Mouse (Mus musculus) ovary, postnatal 14 days (tissue): ENCODE measurements around the gene Psmd9.

ENCODE experiments used
- DNase-seq: peaks from one replicate; pipeline ENCODE4 v3.0.0; 2022; ENCODE audit warnings: low spot score

The Psmd9 gene

GRCm38 (mm10) chr5:123251834-123252233, 82.6 kb downstream of the Psmd9 start, which contains the start of gene Wdr66:
Wdr66 (plus strand) TSS chr5:123252102.
- peak; percentile 85 for DNase-seq

- no peak for DNase-seq
Measured at GRCm38 (mm10) chr5:123256841-123257755, 87.9 kb downstream of the Psmd9 start.

- DNase-seq = no peak
Measured at GRCm38 (mm10) chr5:123258990-123259389, 89.8 kb downstream of the Psmd9 start.

- DNase-seq = no peak
Measured at GRCm38 (mm10) chr5:123260698-123261097, 91.5 kb downstream of the Psmd9 start.

- DNase-seq = no peak
Measured at GRCm38 (mm10) chr5:123266909-123267308, 97.7 kb downstream of the Psmd9 start.

GRCm38 (mm10) chr5:123268477-123269474, 99.6 kb downstream of the Psmd9 start:
- no peak for DNase-seq

GRCm38 (mm10) chr5:123270917-123271316, 101.7 kb downstream of the Psmd9 start:
- DNase-seq = no peak

- DNase-seq = no peak
Measured at GRCm38 (mm10) chr5:123272927-123273326, 103.7 kb downstream of the Psmd9 start.

GRCm38 (mm10) chr5:123276636-123277341, 107.6 kb downstream of the Psmd9 start:
- no peak for DNase-seq

- DNase-seq = no peak
Measured at GRCm38 (mm10) chr5:123277342-123277701, 108.1 kb downstream of the Psmd9 start.

- DNase-seq = no peak
Measured at GRCm38 (mm10) chr5:123277704-123278103, 108.5 kb downstream of the Psmd9 start.

GRCm38 (mm10) chr5:123279248-123279647, 110.0 kb downstream of the Psmd9 start:
- DNase-seq = no peak

- DNase-seq = no peak
Measured at GRCm38 (mm10) chr5:123281336-123282136, 112.3 kb downstream of the Psmd9 start.

GRCm38 (mm10) chr5:123285174-123285573, 116.0 kb downstream of the Psmd9 start:
- DNase-seq = peak; percentile 23

GRCm38 (mm10) chr5:123288079-123288478, 118.9 kb downstream of the Psmd9 start:
- DNase-seq = no peak

GRCm38 (mm10) chr5:123294653-123295052, 125.4 kb downstream of the Psmd9 start:
- DNase-seq = no peak

GRCm38 (mm10) chr5:123296224-123296806, 127.1 kb downstream of the Psmd9 start:
- DNase-seq = no peak

- no peak for DNase-seq
Measured at GRCm38 (mm10) chr5:123296972-123297754, 128.0 kb downstream of the Psmd9 start.

GRCm38 (mm10) chr5:123297830-123298229, 128.6 kb downstream of the Psmd9 start:
- DNase-seq = no peak

GRCm38 (mm10) chr5:123298526-123298925, 129.3 kb downstream of the Psmd9 start:
- no peak for DNase-seq
